ENCODE assay signal across 9 mouse cellular contexts in the genomic region with DNA sequence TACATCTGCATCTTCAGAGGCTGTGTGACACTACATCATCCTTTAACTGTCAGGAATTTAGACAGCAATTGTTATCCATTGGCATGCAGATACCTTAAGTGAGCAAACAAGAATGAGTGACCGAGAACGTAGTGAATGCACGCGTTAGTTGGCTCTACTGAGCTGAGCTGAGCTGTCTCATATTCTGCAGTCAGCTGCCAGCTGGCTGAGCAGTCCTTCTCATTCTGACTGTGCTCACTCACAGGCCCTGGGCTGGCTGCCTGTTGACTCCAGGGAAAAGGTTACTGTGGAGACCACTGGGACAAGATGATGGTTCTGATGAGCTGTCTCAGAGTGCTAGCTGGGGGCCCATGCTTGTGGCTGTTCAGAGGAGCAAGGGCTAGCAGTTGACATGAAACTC. TPM values are rescaled to one million over a fixed set of nuclear protein-coding genes. Genes with fewer than 3 reads are reported as not detected.
DNase-seq lines count a peak whose midpoint lies in the region; ATAC-seq lines count a peak whose summit lies in the region.
"Had no signal": no experiment of that assay in that cellular context is flagged by ENCODE, and none has a peak within 500 bp of the region (broad histone marks: within the 10 kb centered on the region; RNA-seq: fewer than 3 reads in every experiment).

No protein-coding gene starts in this region.

- no peak overlapping the region for H3K9ac ChIP-seq in hindbrain, embryonic 14.5 days
- no peak overlapping the region for H3K9ac ChIP-seq in hindbrain, embryonic 12.5 days
- H3K9ac ChIP-seq: limb, embryonic 12.5 days had no signal

- WGBS in hindbrain, embryonic 14.5 days: 45% methylated on average over 4 of the region's 4 CpGs
- WGBS in hindbrain, embryonic 12.5 days: 68% methylated on average over 4 of the region's 4 CpGs

- no peaks in the 10 kb centered on the region for H3K36me3 ChIP-seq in hindbrain, embryonic 14.5 days (replicated peaks; ENCODE audit: control insufficient read depth, insufficient read depth)
- no peaks in the 10 kb centered on the region for H3K36me3 ChIP-seq in hindbrain, embryonic 12.5 days
- H3K36me3 ChIP-seq: limb, embryonic 12.5 days had no signal

- no peaks in the 10 kb centered on the region for H3K9me3 ChIP-seq in hindbrain, embryonic 14.5 days (ENCODE audit: control insufficient read depth, low read length)
- no peaks in the 10 kb centered on the region for H3K9me3 ChIP-seq in hindbrain, embryonic 12.5 days (replicated peaks)
- H3K9me3 ChIP-seq: limb, embryonic 12.5 days had no signal

- H3K4me2 ChIP-seq in hindbrain, embryonic 14.5 days (replicated peaks): no peak overlapping the region
- H3K4me2 ChIP-seq in hindbrain, embryonic 12.5 days (replicated peaks): no peak overlapping the region
- H3K4me2 ChIP-seq: limb, embryonic 12.5 days had no signal

- no peak overlapping the region for H3K4me3 ChIP-seq in hindbrain, embryonic 14.5 days (replicated peaks; ENCODE audit: low read length)
- no peak overlapping the region for H3K4me3 ChIP-seq in hindbrain, embryonic 12.5 days
- H3K4me3 ChIP-seq: limb, embryonic 12.5 days had no signal

- H3K4me1 ChIP-seq in hindbrain, embryonic 14.5 days (replicated peaks; ENCODE audit: control insufficient read depth, insufficient read depth, low read length): no peaks in the 10 kb centered on the region
- no peaks in the 10 kb centered on the region; the same call in 1 of the 2 replicates for H3K4me1 ChIP-seq in hindbrain, embryonic 12.5 days
- H3K4me1 ChIP-seq: limb, embryonic 12.5 days had no signal

- no peak for DNase-seq in hindbrain, embryonic 14.5 days (ENCODE audit: low spot score)
- DNase-seq in 3T3-L1 (ENCODE audit: low read depth, low spot score): peak; percentile 45
- DNase-seq in adipocyte (ENCODE audit: low spot score): peak; percentile 76
- peak; percentile 46 for DNase-seq in heart, postnatal 36 days
- no peak for DNase-seq in layer of hippocampus, adult 9-10 months (ENCODE audit: low spot score)

- no peaks in the 10 kb centered on the region for H3K27me3 ChIP-seq in hindbrain, embryonic 14.5 days (ENCODE audit: control insufficient read depth, insufficient read depth, low read length)
- 0 out of 2 replicates have a peak, but pooled peaks cover 3% of the 10 kb centered on the region for H3K27me3 ChIP-seq in hindbrain, embryonic 12.5 days
- H3K27me3 ChIP-seq: limb, embryonic 12.5 days had no signal

- intact Hi-C loops in heart, postnatal 36 days (cut with DNase I): no loop called here

- H3K27ac ChIP-seq in hindbrain, embryonic 14.5 days: no peak overlapping the region
- H3K27ac ChIP-seq in hindbrain, embryonic 12.5 days: no peak overlapping the region
- H3K27ac ChIP-seq: limb, embryonic 12.5 days had no signal

- ATAC-seq in hindbrain, embryonic 14.5 days (ENCODE audit: low FRiP score): peak; percentile 53; the same call in 1 of the 2 replicates
- ATAC-seq in hindbrain, embryonic 12.5 days (ENCODE audit: low FRiP score): no peak
- ATAC-seq in monocyte, adult 5-6 weeks (replicated peaks; ENCODE audit: insufficient number of reproducible peaks, low FRiP score, low TSS enrichment, poor library complexity, severe bottlenecking): no peak
- no peak for ATAC-seq in megakaryocyte, adult 5-6 weeks (ENCODE audit: poor library complexity, severe bottlenecking)

RNA-seq across cellular contexts. Expression of a gene that starts 9.4 kb away (rescaled TPM):
- 61.2 and 67.4 TPM in 2 replicates for polyA plus RNA-seq in hindbrain, embryonic 14.5 days (2014; fragmentation: Nextera tagmentation; extraction: Ambion mirVana)
- 143 and 150 TPM in 2 replicates for polyA plus RNA-seq in hindbrain, embryonic 12.5 days (2016; fragmentation: Nextera tagmentation; extraction: Ambion mirVana)
- 10 to 100 TPM; 21.5 to 23.6 TPM for total RNA-seq in heart, postnatal 36 days (2021)
- 18.5 to 41.4 TPM (median 19.1 TPM) in 3 replicates for total RNA-seq in monocyte, adult 5-6 weeks (2017)
- 3.1 and 4.4 TPM in 2 replicates for total RNA-seq in megakaryocyte, adult 5-6 weeks (2015)
- total RNA-seq in megakaryocyte, adult 5-6 weeks (2017): 10.4 and 13.0 TPM in 2 replicates

Comparison
In these comparisons a context has a peak if more than half of its experiments do, and no peak if none do; other contexts are left out.
1. DNase-seq: peak in 3T3-L1 (single experiment), adipocyte (single experiment) and heart, postnatal 36 days (2 of 2); none in hindbrain, embryonic 14.5 days (single experiment) and layer of hippocampus, adult 9-10 months (single experiment).